9 mouse cellular contexts compared by ENCODE assay signal in the genomic region with DNA sequence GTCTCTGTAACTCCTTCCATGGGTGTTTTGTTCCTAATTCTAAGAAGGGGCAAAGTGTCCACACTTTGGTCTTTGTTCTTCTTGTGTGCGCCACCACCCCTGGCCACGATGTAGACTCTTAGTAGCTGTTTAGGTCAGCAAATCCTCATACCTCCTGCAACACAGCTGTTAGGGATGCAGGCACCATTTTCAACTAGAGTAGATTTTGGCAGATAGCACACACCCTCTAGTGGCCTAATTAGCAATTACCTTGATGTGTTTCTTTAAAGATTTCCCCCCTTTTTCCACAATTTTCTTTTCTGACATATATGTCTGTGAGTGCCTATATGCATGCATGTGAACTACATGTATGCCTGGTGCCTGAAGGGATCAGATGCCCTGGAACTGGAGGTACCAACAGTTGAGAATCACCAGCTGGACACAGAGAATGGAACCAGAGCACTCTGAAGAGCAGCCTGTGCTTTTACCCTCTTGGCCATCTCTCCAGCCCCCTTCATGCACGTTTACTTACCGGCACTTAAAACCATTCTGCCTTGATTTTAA. TPM values are rescaled to one million over a fixed set of nuclear protein-coding genes. Genes with fewer than 3 reads are reported as not detected.
DNase-seq lines count a peak whose midpoint lies in the region; ATAC-seq and TF ChIP-seq lines count a peak whose summit lies in the region.
"Had no signal": no experiment of that assay in that cellular context is flagged by ENCODE, and none has a peak within 500 bp of the region (broad histone marks: within the 10 kb centered on the region; RNA-seq: fewer than 3 reads in every experiment).

No protein-coding gene starts in this region.

- no peak overlapping the region for H3K4me2 ChIP-seq in intestine, postnatal 0 days (replicated peaks; ENCODE audit: low read depth)
- no peak overlapping the region for H3K4me2 ChIP-seq in intestine, embryonic 16.5 days (ENCODE audit: low read depth, low read length)
- H3K4me2 ChIP-seq: neural tube, embryonic 12.5 days had no signal

- H3K4me1 ChIP-seq in intestine, postnatal 0 days (replicated peaks; ENCODE audit: control insufficient read depth, insufficient read depth, low read length): no peaks in the 10 kb centered on the region
- H3K4me1 ChIP-seq in intestine, embryonic 16.5 days (ENCODE audit: control insufficient read depth, insufficient read depth, low read length): no peaks in the 10 kb centered on the region
- H3K4me1 ChIP-seq: neural tube, embryonic 12.5 days had no signal

- no peaks in the 10 kb centered on the region for H3K9me3 ChIP-seq in intestine, postnatal 0 days (ENCODE audit: control insufficient read depth)
- H3K9me3 ChIP-seq in intestine, embryonic 16.5 days (ENCODE audit: control insufficient read depth, low read length): no peaks in the 10 kb centered on the region
- H3K9me3 ChIP-seq: neural tube, embryonic 12.5 days had no signal

- no peak for ATAC-seq in intestine, postnatal 0 days
- ATAC-seq in intestine, embryonic 16.5 days: no peak

- no peak overlapping the region for H3K9ac ChIP-seq in intestine, postnatal 0 days (ENCODE audit: low read depth, low read length)
- no peak overlapping the region for H3K9ac ChIP-seq in intestine, embryonic 16.5 days (ENCODE audit: low read depth, low read length)
- H3K9ac ChIP-seq: neural tube, embryonic 12.5 days had no signal

- 59% methylated on average over 4 of the region's 4 CpGs for WGBS in intestine, postnatal 0 days
- WGBS in intestine, embryonic 16.5 days: 61% methylated on average over 4 of the region's 4 CpGs

- H3K36me3 ChIP-seq in intestine, postnatal 0 days (ENCODE audit: control insufficient read depth, insufficient read depth): peaks cover 31% of the 10 kb centered on the region
- no peaks in the 10 kb centered on the region for H3K36me3 ChIP-seq in intestine, embryonic 16.5 days (ENCODE audit: control insufficient read depth, insufficient read depth, low read length)
- no peaks in the 10 kb centered on the region; the same call in 1 of the 2 replicates for H3K36me3 ChIP-seq in splenic B cell, adult 2 months (ENCODE audit: control insufficient read depth, insufficient read depth, low read length, poor library complexity, severe bottlenecking)

- no peak for TF ChIP-seq POLR2A in brain, embryonic 14.5 days (IDR thresholded peaks at IDR 0.05; ENCODE audit: borderline replicate concordance, extremely low read depth, insufficient read depth, insufficient read length, poor library complexity, severe bottlenecking)

- H3K27me3 ChIP-seq in intestine, postnatal 0 days (replicated peaks; ENCODE audit: control insufficient read depth, insufficient read depth, low read length): no peaks in the 10 kb centered on the region
- no peaks in the 10 kb centered on the region for H3K27me3 ChIP-seq in intestine, embryonic 16.5 days (replicated peaks; ENCODE audit: control insufficient read depth, insufficient read depth, low read length)
- H3K27me3 ChIP-seq in splenic B cell, adult 2 months (ENCODE audit: control insufficient read depth, insufficient read depth, low read length, poor library complexity, severe bottlenecking): no peaks in the 10 kb centered on the region
- H3K27me3 ChIP-seq: neural tube, embryonic 12.5 days had no signal

- H3K4me3 ChIP-seq in intestine, postnatal 0 days (ENCODE audit: low read depth, low read length): no peak overlapping the region
- no peak overlapping the region for H3K4me3 ChIP-seq in intestine, embryonic 16.5 days (ENCODE audit: low read length)
- H3K4me3 ChIP-seq: neural tube, embryonic 12.5 days had no signal

- peak; percentile 15 for DNase-seq in thymus, postnatal 14 days
- DNase-seq in thymus, postnatal 36 days: no peak
- DNase-seq in brain, embryonic 14.5 days (ENCODE audit: low read depth): peak; percentile 60
- peak; percentile 75 for DNase-seq in splenic B cell, adult 2 months (ENCODE audit: low read depth, low spot score)
- no peak for DNase-seq in left cerebral cortex, adult 8-10 months (ENCODE audit: low spot score in 2 of 2)
- no peak for DNase-seq in urinary bladder, postnatal 25 days (ENCODE audit: low spot score)

- H3K27ac ChIP-seq in intestine, postnatal 0 days (ENCODE audit: low read depth, low read length): no peak overlapping the region
- no peak overlapping the region for H3K27ac ChIP-seq in intestine, embryonic 16.5 days (ENCODE audit: low read length)
- H3K27ac ChIP-seq: neural tube, embryonic 12.5 days had no signal

- TF ChIP-seq CTCF in intestine, postnatal 0 days (IDR thresholded peaks at IDR 0.05; ENCODE audit: low read depth): peak; percentile 78
- TF ChIP-seq CTCF in brain, embryonic 14.5 days (IDR thresholded peaks at IDR 0.05; ENCODE audit: borderline replicate concordance, extremely low read depth, insufficient read depth, insufficient read length): peak; percentile 50; the same call in 1 of the 2 replicates

RNA-seq across cellular contexts. Expression of a gene that starts 25.2 kb away (rescaled TPM):
- polyA plus RNA-seq in intestine, postnatal 0 days (2015; fragmentation: Nextera tagmentation; extraction: Ambion mirVana): 26.8 and 27.7 TPM in 2 replicates
- polyA plus RNA-seq in intestine, embryonic 16.5 days (2015; fragmentation: Nextera tagmentation; extraction: Ambion mirVana): 31.6 and 33.9 TPM in 2 replicates
- 26.6 and 28.2 TPM in 2 replicates for polyA plus RNA-seq in brain, embryonic 14.5 days (2012; rRNA removed)
- total RNA-seq in left cerebral cortex, adult 8-10 months (2022): 10 to 100 TPM; 29.1 to 31.7 (median 30.0) TPM

RNA-seq across cellular contexts. Expression of a gene that starts 43.3 kb away (rescaled TPM):
- polyA plus RNA-seq in intestine, postnatal 0 days (2015; fragmentation: Nextera tagmentation; extraction: Ambion mirVana): 168 and 175 TPM in 2 replicates
- 110 and 114 TPM in 2 replicates for polyA plus RNA-seq in intestine, embryonic 16.5 days (2015; fragmentation: Nextera tagmentation; extraction: Ambion mirVana)
- 35.9 and 39.0 TPM in 2 replicates for polyA plus RNA-seq in brain, embryonic 14.5 days (2012; rRNA removed)
- 10 to 100 TPM; 18.7 to 24.5 (median 21.6) TPM for total RNA-seq in left cerebral cortex, adult 8-10 months (2022)

RNA-seq across cellular contexts. Expression of a gene that starts 48.5 kb away (rescaled TPM):
- polyA plus RNA-seq in intestine, postnatal 0 days (2015; fragmentation: Nextera tagmentation; extraction: Ambion mirVana): 8.2 and 8.9 TPM in 2 replicates
- 19.1 and 20.4 TPM in 2 replicates for polyA plus RNA-seq in intestine, embryonic 16.5 days (2015; fragmentation: Nextera tagmentation; extraction: Ambion mirVana)
- polyA plus RNA-seq in brain, embryonic 14.5 days (2012; rRNA removed): 185 and 187 TPM in 2 replicates
- 100 to 1,000 TPM; 174 to 204 (median 186) TPM for total RNA-seq in left cerebral cortex, adult 8-10 months (2022)

Comparison
In these comparisons a context has a peak if more than half of its experiments do, and no peak if none do; other contexts are left out.
1. DNase-seq: peak in thymus, postnatal 14 days (single experiment), brain, embryonic 14.5 days (single experiment) and splenic B cell, adult 2 months (single experiment); none in thymus, postnatal 36 days (0 of 2), left cerebral cortex, adult 8-10 months (0 of 2) and urinary bladder, postnatal 25 days (single experiment).